Mouse (Mus musculus) v-Abl transformed pro-B cells (cell line): Measurements from ENCODE around the gene Cirbp.

ENCODE experiments used
- in situ Hi-C, 2 experiments: fragments of 400-800 bp; cut with MboI; formaldehyde crosslinking; loops; one replicate each; pipeline ENCODE4 v1.15.1; 2025; ENCODE audit not compliant: unreplicated experiment in 2 of 2

Cirbp gene

DNA sequence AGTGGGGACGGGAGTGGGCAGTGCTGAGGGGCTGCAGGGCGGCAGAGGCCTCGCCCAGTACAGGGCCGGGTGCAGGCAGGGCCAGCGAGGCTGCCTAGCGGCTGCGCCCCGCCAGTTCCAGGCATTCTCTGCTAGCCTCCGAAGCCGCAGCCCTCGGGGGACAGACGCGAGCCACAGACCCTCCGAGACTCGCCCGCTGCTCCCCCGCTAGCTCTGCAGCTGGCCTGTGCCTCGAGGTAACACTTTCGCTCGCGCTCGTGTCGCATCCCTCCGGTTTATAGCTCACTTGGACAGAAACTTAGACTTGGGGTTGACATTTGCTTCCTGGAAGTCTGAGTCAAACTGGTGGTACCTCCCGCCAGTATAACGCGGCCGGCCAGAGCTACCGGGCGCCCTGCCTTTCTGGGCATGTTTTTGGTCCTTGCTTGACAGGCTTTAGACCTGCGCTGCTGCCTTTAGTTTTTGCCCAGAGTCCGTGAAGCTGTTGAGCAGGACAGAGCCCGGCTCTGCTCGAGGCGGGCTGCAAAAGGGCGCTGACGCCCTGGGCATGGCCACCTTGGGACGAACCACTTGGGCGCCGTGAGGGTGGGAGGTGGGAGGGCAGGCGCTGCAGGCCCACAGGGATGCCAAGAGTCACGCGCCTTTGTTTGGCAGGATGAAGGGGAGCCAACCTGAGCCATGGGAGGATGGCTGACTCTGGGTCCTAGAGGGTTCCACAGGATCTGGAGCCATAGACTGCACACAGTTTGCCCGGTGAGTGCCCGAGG lies 6.2 kb downstream of the Cirbp start:
- in situ Hi-C loops = loop anchor here in 1 of 2 experiments (5.0 to 25.0 kb wide), 3 partner anchors 175 to 515 kb away; partner anchors contain the start of genes Adamtsl5 and Mknk2

DNA sequence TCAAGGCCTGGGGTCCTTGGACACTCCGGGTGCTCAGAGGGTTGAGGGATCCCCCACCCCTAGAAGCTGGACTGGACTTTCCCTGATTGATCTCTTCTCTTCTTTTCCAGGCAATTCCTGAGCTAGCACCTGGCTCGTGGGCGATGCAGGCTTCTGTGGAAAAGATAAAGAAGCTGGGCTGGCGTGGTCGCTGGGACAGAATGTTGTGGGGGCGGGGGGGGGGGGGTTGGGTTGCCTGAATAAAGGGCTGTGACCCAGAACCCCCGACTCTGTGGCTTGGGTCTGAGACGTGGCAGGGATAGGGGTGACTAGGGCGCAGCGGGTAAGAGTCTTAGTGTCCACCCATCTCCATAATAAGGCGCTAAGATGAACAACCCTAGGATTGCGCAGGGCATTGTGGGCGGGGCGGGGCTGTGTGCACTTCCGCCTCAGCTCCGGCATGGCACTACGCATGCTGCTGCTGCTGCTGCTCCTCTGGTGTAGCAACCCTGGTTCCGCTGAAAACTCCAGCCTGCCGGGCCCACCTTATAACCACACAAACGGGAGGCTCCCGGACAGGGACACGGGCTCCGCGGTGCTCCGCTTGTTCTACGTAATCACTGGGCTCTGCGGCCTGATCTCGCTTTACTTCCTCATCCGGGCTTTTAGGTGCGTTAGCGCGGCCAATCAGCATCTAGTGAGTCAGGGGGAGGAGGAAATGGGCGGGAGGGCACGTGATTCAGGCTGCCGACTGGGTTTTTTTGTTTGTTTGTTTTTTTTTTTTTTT lies 6.9 kb downstream of the Cirbp start, which contains the start of gene 1600002K03Rik:
Gene 1600002K03Rik, plus strand, starts transcription at position 418 of the 766 bp plus-strand sequence.
- in situ Hi-C loops = loop anchor here in 1 of 2 experiments (5.0 to 25.0 kb wide), 3 partner anchors 175 to 515 kb away; partner anchors contain the start of genes Adamtsl5 and Mknk2

DNA sequence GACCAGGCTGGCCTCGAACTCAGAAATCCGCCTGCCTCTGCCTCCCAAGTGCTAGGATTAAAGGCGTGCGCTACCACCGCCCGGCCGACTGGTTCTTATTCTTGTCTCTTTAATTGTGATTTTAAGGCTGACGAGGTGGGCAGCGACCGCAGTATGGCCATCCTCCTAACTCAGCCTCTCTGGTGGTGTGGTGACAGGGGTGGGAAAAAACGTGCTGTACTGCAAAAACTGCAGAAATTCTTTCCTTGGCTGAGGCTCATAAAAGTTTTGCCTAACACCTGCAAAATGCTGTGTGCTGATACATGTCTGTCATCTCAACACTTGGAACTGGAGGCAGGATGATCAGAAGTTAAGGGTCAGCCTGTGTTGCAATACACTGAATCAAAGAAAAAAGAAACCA lies 7.6 kb downstream of the Cirbp start:
- in situ Hi-C loops = loop anchor here in 1 of 2 experiments (5.0 to 25.0 kb wide), 3 partner anchors 174 to 514 kb away; partner anchors contain the start of genes Adamtsl5 and Mknk2

DNA sequence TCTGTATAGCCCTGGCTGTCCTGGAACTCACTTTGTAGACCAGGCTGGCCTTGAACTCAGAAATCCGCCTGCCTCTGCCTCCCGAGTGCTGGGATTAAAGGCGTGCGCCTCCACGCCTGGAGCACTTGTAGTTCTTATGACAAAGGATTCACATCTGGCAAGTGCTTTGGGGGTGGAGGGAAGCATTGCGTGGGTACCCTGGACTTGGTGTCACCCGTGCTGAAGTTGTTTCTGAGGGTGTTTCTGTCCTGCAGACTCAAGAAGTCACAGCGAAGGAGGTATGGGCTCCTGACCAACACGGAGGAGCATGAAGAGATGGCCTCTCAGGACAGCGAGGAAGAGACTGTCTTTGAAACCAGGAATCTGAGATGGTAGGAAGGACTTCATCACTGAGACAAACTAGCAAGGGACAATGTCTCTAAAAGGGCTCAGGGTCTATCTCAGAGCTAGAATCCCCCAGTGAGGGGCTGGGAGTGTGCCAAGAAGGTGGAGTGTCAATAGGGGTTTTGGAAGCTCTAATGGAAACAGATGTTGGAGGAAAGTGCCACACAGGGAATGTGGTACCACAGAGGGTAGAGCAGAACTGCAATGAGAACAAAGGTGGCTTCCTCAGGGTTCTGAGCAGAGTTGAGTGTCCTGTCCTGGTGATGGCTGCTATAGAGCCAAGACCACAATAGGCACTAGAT lies 8.3 kb downstream of the Cirbp start:
- in situ Hi-C loops = loop anchor here in 1 of 2 experiments (5.0 to 25.0 kb wide), 3 partner anchors 173 to 513 kb away; partner anchors contain the start of genes Adamtsl5 and Mknk2

DNA sequence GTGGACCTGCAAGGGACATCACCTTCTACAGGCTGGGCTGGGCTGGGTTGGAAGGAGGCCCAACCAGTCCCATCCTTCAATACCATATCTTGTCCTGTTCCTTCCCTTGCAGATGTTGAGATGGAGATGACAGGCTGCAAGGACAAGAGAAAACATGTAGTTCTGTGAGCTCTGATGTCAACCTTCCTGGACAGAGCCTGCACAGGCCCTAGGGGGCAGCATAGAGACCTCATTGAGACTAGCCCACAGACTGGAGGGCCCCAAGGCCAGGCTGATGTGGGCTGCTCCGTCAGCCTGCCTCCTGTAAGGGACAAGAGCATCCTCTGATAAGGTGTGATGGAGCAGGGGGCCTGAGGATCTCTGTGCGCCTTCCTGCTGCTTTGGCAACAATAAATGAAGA lies 8.9 kb downstream of the Cirbp start:
- in situ Hi-C loops = loop anchor here (5.0 to 25.0 kb wide), 5 partner anchors 73 to 513 kb away; partner anchors contain the start of genes Adamtsl5 (in 2 of the 2), Ndufs7 (in 2 of the 2) and Mknk2 (in 1 of the 2)

DNA sequence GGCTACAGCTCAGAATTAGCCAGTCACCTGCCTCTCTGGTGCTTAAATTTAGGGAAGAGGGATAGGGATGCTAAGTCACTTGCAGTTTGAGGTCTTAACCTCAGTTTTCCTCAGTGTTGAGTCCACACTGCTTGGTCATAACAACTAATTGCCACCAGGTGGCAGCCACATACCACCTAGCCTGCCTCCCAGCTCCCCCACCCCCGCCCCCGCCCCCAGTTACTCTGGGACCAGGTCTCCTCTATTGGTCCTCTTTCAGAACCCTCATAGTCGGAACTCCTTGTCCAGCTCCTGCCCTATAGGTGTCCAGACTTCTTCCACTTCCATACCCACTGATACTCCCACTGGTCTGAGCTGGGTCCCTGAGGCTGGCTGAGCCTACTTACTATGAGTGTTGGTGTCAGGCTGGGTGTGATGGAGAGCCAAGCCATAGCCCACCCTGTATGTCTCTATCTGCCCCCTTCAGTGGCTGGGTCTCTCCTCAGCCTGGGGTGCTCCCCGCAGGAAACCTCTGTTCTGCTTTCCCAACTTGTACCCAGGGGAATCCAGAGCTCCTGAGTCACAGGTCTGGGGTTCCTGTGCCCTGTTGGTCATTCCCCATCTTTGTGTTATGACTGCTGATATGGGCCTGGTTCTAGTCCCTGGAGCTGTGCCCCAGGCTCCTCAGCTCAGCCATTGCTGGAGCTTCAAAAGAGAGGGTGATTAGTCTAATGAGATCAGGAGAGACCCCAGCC lies 9.9 kb downstream of the Cirbp start:
- in situ Hi-C loops = loop anchor here (5.0 to 25.0 kb wide), 4 partner anchors 72 to 337 kb away; partner anchors contain the start of genes Ndufs7 (in 2 of the 2) and Adamtsl5 (in 1 of the 2)

DNA sequence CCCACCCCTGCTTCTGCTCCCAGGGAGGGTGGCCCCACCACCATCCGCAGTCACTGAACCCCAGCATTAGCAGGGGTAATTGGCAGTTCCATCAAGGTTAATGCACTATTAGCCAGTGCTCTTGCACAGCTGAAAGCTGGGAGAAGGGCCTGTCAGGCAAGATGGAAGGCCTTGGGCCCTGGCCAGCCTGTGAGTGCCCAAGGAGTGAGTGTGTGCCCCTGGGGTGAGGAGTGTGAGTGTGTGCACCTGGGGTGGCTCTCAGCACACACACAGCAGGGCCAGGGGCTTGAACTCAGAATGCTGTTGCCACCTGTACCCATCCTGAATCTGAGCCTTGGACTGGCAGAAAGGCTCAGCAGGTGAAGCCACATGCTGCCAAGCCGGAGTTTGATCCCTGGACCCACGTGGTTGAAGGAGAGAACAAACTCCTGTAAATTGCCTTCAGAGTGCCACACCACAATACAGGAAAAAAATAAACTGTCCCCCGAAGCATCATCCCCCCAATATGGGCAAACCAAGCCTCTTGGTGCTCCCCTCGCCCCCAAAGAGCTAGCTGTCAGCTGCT lies 10.6 kb downstream of the Cirbp start:
- in situ Hi-C loops = loop anchor here (5.0 to 25.0 kb wide), 4 partner anchors 71 to 336 kb away; partner anchors contain the start of genes Ndufs7 (in 2 of the 2) and Adamtsl5 (in 1 of the 2)

DNA sequence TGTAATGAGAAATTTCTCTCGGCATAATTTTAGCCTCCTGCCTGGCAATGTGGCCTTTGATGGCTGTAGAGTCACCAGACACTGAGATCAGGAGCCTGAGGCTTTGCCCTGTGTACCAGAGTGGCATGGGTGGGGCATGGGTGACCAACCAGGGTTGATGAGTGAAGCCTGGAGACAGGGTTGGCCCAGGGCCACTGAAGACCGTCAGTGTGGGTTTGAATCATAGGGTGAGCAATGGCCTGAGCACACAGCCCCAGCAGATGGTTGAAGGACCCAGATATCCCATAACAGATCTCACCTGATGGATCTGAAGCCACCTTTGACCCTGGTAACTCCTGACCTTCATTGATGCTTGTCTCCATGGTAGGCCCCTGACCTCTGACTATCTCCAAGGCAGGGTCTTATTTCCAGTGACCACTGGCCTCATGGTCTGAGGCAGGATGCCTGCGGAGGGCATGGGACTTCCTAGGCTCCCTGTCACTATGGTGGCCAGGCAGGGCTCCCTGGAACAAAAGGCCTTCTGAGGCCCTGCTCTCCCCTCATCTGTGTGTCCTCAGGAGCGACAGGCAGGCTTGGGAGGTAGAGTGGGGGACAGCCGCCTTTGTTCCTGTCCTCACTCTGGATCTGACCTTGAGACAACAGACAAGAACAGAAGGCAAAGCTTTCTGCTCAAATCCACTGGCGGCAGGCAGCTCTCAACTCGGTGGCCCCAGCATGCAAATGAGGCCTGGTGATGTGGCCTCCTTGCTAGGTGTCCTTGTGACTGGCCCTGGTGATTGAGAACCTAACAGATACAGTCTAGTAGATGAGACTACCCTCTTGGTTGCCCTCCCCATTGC lies 11.9 kb downstream of the Cirbp start:
- in situ Hi-C loops = loop anchor here (5.0 to 25.0 kb wide), 4 partner anchors 70 to 335 kb away; partner anchors contain the start of genes Ndufs7 (in 2 of the 2) and Adamtsl5 (in 1 of the 2)

DNA sequence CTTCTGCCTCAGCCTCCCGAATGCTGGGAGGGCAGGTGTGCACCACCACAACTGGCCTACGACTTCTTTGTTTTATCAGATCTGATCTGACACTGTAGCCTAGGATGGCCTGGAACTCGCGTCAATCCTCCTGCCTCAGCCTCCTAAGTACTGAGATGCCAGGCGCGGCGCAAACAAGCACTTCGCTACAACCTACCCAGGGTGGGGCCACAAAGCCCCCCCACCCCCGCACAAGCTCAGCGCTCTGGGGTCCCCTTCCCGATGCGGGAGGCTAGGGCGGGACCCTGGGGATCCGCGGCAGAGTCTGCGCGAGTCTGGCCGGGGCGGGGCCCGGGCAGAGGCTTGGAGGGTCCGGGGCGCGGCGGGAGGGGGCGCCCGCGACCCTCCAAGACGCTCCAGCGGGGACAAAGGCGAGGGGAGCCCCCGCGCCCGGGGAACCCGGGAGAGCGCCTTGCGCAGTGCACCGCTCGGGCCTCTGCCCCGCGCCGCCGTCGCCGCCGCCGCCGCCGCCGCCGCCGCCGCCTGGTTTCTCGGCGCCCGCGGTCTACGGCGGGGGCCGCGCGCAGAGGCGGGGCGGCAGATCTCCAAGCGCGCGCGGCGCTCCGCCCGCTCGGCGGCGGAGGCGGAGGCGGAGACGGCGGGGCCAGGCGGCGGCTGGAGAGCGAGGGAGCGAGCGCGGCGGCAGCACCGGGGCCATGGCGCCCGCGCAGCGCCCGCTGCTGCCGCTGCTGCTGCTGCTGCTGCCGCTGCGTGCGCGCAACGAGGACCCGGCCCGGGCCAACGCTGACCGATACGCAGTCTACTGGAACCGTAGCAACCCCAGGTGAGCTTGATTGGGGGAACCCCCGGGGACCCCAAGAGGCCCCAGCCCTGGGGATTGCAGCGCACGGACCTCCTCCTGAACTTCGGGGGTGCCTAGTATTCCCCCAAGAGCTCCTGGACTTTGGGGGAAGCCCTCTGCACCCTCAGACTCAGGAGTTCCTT lies 13.6 kb downstream of the Cirbp start, which contains the start of gene Efna2:
Gene Efna2, plus strand, starts transcription at position 415 of the 984 bp plus-strand sequence.
- in situ Hi-C loops = loop anchor here (5.0 to 25.0 kb wide), 4 partner anchors 68 to 333 kb away; partner anchors contain the start of genes Ndufs7 (in 2 of the 2) and Adamtsl5 (in 1 of the 2)

DNA sequence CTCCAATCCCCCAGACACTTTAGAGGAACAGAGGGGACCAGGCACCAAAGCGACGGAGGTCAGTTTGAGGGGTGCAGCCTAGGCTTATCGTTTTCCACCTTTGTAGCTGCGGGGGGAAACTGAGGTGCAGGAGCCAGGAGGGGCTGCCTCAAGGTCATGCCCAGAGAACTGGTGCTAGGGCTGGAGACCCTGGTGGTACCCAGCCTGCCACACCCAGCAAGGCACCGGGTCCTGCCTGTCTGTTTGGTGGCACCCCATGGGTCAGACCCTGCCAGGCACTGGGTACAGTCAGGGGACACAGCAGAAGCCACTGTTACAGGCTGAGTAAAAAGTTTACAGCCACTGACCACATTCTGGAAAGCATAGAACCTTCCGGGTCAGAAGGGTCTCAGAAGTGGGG lies 14.5 kb downstream of the Cirbp start:
- in situ Hi-C loops = loop anchor here (25.0 kb wide), 1 partner anchor 332 kb away; no protein-coding TSS in a partner anchor

DNA sequence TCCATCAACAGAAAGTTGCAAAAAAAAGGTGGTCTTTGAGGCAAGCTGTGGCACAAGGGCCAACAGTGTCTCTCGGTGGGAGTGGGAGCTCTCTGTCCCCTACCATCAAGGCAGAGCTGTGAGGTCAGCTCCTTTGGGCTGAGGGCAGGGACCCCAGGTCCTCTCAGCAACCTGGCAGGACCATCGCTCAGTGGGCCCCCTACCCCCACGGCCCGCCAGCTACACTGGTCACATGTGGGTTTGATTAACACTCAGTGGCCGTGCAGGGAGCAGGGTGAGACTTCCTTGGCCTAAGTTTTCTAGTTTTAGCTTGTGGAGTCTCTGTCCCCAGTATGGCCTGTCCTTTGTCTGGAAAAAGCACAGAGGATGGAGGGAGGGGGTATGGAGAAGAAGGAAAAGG lies 15.0 kb downstream of the Cirbp start:
- in situ Hi-C loops = loop anchor here (25.0 kb wide), 1 partner anchor 331 kb away; no protein-coding TSS in a partner anchor

DNA sequence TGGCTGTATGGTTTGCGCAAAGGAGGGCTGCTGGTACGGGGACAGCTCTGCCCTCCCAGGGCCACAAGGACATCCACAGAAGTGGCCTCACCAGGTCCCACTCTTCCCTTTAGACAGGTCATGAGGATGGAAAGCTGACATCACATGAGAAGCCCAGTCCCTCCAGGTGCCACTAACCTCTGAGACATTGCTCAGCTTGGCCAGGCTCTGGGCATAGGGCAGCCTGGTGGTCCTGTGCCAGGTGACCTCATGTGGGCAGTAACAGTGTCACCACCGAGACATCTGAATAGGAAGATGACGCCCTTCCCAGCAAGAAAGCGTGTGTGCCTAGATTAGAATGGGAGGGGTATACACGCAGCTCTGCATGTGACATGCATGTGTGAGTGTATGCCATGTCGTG lies 16.8 kb downstream of the Cirbp start:
- in situ Hi-C loops = loop anchor here (25.0 kb wide), 1 partner anchor 330 kb away; no protein-coding TSS in a partner anchor

DNA sequence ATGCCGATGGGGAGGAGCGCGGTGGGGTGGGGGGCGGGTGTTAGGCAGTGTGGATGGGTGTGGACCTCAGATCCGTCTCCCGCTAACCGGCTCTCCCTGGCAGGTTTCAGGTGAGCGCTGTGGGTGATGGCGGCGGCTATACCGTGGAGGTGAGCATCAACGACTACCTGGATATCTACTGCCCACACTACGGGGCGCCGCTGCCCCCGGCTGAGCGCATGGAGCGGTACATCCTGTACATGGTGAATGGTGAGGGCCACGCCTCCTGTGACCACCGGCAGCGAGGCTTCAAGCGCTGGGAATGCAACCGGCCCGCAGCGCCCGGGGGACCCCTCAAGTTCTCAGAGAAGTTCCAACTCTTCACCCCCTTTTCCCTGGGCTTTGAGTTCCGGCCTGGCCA lies 20.9 kb downstream of the Cirbp start:
- in situ Hi-C loops = loop anchor here (25.0 kb wide), 1 partner anchor 326 kb away; no protein-coding TSS in a partner anchor

DNA sequence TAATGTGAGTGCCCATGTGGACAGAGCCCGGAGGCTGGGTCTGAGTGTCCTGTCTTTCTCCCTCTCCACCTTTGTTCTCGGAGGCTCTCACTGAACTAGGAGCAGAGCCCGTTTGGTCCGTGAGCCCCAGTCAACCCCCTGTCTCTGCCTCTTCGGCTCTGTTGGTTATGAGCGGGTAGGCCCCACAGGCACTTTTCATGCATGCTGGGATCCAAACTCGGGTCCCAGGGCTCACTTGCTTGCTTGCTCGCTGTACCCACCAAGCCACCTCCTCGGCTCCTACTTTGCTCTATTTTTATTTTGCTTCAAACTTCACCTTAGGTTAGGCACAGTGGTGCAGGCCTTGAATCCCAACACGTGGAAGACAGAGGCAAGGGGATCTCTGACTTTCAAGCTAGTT lies 22.0 kb downstream of the Cirbp start:
- in situ Hi-C loops = loop anchor here (25.0 kb wide), 1 partner anchor 325 kb away; no protein-coding TSS in a partner anchor

DNA sequence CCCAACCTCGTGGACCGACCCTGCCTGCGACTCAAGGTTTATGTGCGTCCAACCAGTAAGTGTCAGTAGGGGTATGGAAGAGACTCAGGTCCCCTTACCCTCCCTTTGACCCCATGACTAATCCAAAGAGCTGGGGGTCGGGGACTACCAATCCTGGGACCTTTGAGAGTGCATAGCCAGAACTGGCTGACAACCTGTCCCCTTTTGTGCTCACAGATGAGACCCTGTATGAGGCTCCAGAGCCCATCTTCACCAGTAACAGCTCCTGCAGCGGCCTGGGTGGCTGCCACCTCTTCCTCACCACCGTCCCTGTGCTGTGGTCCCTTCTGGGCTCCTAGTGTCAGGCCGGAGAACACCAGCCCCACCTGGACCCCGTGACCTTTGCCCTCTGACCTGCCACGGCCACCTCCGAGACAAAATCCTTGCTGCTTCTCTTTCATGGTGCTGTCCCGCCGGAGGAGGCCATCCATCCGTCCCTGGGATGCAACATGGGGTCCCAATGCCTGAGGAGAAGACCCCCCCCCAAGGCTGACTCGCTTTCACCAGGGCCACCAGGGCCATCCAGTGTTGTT lies 22.8 kb downstream of the Cirbp start:
- in situ Hi-C loops = loop anchor here (25.0 kb wide), 1 partner anchor 324 kb away; no protein-coding TSS in a partner anchor

DNA sequence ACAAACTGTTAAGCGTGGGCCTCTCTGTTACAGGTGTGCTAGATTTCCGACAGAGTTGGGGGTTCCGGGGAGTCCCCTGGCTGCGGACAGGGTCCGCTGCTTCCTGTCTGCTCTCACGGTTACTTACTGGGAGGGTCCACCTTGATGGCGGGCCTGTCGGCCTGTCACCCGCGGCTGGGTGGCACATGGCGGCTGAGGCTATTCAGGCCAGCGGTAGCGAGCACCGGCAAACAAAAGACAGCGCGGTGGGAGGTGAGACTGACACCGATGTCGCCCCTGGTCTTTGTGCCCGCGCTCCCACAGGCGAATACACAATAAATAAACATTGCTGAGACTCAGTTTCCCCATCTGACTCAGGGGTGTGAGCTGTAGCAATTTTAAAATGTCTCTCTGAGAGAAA lies 24.2 kb downstream of the Cirbp start:
- in situ Hi-C loops = loop anchor here (25.0 kb wide), 1 partner anchor 322 kb away; no protein-coding TSS in a partner anchor
